Mouse (Mus musculus): ENCODE results near the gene Clcn3. TPM values are rescaled to one million over a fixed set of nuclear protein-coding genes. Genes with fewer than 3 reads are reported as not detected.

Clcn3 gene
- polyA plus RNA-seq, 1 experiment from 2014 or later = 37.5 TPM

GRCm38 (mm10) chr8:60869761-60870160 lies 113.3 kb downstream of the Clcn3 start:
- Histone ChIP-seq H3K9me3 (ENCODE audit: control insufficient read depth, low read length) (no peaks in the 10 kb centered on the region), H3K9ac (ENCODE audit: low read length) (no peak overlapping the region), H3K36me3 (ENCODE audit: control insufficient read depth, insufficient read depth, low read length) (no peaks in the 10 kb centered on the region), H3K4me2 (ENCODE audit: low read depth) (no peak overlapping the region), H3K27ac (ENCODE audit: low read depth, low read length) (no peak overlapping the region), H3K4me3 (ENCODE audit: low read depth, low read length) (no peak overlapping the region), H3K4me1 (ENCODE audit: control insufficient read depth, insufficient read depth, low read length) (no peaks in the 10 kb centered on the region), H3K27me3 (ENCODE audit: control insufficient read depth, insufficient read depth, low read length) (no peaks in the 10 kb centered on the region)
- WGBS = 85% methylated on average over 2 of the region's 2 CpGs
- ATAC-seq (ENCODE audit: insufficient read depth, low FRiP score, low TSS enrichment) (no peak), DNase-seq (ENCODE audit: low spot score) (no peak)

DNA sequence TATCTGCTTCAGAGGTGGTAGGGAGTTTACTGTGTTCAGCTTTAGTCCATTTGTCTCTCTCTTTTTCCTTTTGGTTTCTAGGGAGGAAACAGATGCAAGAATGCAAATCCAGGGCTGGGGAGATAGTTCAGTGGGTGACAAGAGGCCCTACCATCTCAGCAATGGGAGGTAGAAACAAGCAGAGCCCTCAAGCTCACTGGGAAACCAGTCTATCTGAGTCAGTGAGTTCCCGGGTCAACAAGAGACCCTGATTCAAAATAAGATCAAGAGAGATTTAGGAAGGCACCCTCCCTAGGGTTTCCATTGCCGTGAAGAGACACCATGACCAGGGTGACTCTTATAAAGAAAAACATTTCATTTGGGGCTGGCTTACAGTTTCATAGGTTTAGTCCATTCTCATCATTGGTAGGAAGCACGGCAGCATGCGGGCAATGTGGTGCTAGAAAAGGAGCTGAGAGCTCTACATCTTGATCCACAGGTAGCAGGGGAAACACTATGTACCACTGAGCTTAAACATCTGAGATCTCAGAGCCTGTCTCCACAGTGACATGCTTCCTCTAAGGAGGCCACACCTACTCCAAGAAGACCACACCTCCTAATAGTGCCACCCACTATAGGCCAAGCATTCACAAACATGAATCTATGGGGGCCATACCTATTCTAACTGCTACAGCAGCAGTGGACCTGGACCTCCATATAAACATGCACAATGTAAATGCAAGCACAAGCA lies 114.7 kb downstream of the Clcn3 start:
- Histone ChIP-seq H3K9ac (ENCODE audit: low read length) (no peak overlapping the region), H3K4me1 (ENCODE audit: control insufficient read depth, insufficient read depth, low read length) (no peaks in the 10 kb centered on the region), H3K4me3 (ENCODE audit: low read depth, low read length) (no peak overlapping the region), H3K4me2 (ENCODE audit: low read depth) (no peak overlapping the region), H3K27me3 (ENCODE audit: control insufficient read depth, insufficient read depth, low read length) (no peaks in the 10 kb centered on the region), H3K36me3 (ENCODE audit: control insufficient read depth, insufficient read depth, low read length) (no peaks in the 10 kb centered on the region), H3K27ac (ENCODE audit: low read depth, low read length) (no peak overlapping the region), H3K9me3 (ENCODE audit: control insufficient read depth, low read length) (no peaks in the 10 kb centered on the region)
- 95% methylated on average over 4 of the region's 4 CpGs for WGBS
- no peak for DNase-seq (ENCODE audit: low spot score)
- ATAC-seq (ENCODE audit: insufficient read depth, low FRiP score, low TSS enrichment) = no peak

- H3K4me2 ChIP-seq (ENCODE audit: low read depth) = no peak overlapping the region
- H3K36me3 ChIP-seq (ENCODE audit: control insufficient read depth, insufficient read depth, low read length) = no peaks in the 10 kb centered on the region
- no peak for DNase-seq (ENCODE audit: low spot score)
- 88% methylated on average over 4 of the region's 4 CpGs for WGBS
- no peaks in the 10 kb centered on the region for H3K9me3 ChIP-seq (ENCODE audit: control insufficient read depth, low read length)
- no peak overlapping the region for H3K27ac ChIP-seq (ENCODE audit: low read depth, low read length)
- ATAC-seq (ENCODE audit: insufficient read depth, low FRiP score, low TSS enrichment) = no peak
- no peaks in the 10 kb centered on the region for H3K27me3 ChIP-seq (ENCODE audit: control insufficient read depth, insufficient read depth, low read length)
- no peak overlapping the region for H3K4me3 ChIP-seq (ENCODE audit: low read depth, low read length)
- H3K4me1 ChIP-seq (ENCODE audit: control insufficient read depth, insufficient read depth, low read length) = no peaks in the 10 kb centered on the region
- no peak overlapping the region for H3K9ac ChIP-seq (ENCODE audit: low read length)
These were observed 115.5 kb downstream of the Clcn3 start for GRCm38 (mm10) chr8:60867468-60868115.

DNA sequence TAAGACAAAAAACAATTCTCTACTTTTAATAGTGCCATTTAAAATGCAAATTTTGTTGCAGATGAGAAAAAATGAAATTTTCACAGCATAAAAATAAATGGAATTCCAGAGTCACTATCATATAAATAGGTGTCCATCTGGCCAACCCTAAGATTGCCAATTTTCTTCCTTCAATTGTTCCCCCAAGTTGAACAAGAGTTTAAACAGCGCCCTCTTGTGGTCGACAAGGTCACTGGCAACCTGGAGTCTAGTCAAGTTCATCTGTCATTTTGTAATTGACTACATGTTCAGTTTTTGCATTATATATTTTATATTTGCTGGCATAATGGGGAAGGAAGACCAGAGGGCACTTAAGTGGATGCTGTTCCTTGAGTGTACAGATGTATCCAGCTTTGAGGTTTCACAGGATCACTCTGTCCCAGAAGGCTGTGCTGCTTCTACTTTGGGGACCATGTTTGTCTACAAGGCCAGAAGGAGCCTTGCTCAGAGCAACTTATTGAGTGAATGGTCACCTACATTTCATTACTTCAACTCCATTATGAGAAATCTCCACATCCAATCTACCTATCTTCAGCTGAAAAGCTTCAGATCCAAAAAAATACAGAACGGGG lies 117.5 kb downstream of the Clcn3 start:
- Histone ChIP-seq H3K4me2 (ENCODE audit: low read depth) (no peak overlapping the region), H3K4me1 (ENCODE audit: control insufficient read depth, insufficient read depth, low read length) (no peaks in the 10 kb centered on the region), H3K27ac (ENCODE audit: low read depth, low read length) (no peak overlapping the region), H3K9me3 (ENCODE audit: control insufficient read depth, low read length) (no peaks in the 10 kb centered on the region), H3K27me3 (ENCODE audit: control insufficient read depth, insufficient read depth, low read length) (no peaks in the 10 kb centered on the region), H3K9ac (ENCODE audit: low read length) (no peak overlapping the region), H3K36me3 (ENCODE audit: control insufficient read depth, insufficient read depth, low read length) (no peaks in the 10 kb centered on the region), H3K4me3 (ENCODE audit: low read depth, low read length) (no peak overlapping the region)
- ATAC-seq (ENCODE audit: insufficient read depth, low FRiP score, low TSS enrichment) (0 out of 2 replicates have a peak, but pooled peaks have one; percentile 48), DNase-seq (ENCODE audit: low spot score) (peak; percentile 54)
- 34% methylated on average over 3 of the region's 3 CpGs for WGBS

- DNase-seq (ENCODE audit: low spot score) = no peak
These were observed 118.2 kb downstream of the Clcn3 start for GRCm38 (mm10) chr8:60864875-60865274.

DNA sequence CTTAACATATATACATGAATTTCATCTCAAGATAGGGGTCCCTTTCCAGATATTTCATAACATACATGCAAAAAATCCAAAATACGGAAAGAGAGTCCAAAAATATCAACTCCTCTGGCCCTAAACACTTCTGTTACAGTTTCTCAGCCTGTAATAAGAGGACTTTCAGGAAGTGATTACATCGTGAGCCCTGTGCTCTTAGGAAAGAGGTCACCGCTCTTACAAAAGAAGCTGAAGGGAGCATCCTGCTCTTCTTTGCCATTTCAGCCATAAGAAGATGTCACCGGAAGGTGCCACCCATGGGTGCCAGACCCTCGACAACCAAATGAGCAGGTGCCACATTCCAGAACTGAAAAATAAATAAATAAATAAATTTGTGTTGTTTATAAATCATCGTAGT lies 121.3 kb downstream of the Clcn3 start:
- no peak for DNase-seq (ENCODE audit: low spot score)
- Histone ChIP-seq H3K4me2 (ENCODE audit: low read depth) (no peak overlapping the region), H3K27ac (ENCODE audit: low read depth, low read length) (no peak overlapping the region), H3K4me1 (ENCODE audit: control insufficient read depth, insufficient read depth, low read length) (no peaks in the 10 kb centered on the region), H3K36me3 (ENCODE audit: control insufficient read depth, insufficient read depth, low read length) (no peaks in the 10 kb centered on the region), H3K9ac (ENCODE audit: low read length) (no peak overlapping the region), H3K27me3 (ENCODE audit: control insufficient read depth, insufficient read depth, low read length) (no peaks in the 10 kb centered on the region), H3K9me3 (ENCODE audit: control insufficient read depth, low read length) (no peaks in the 10 kb centered on the region), H3K4me3 (ENCODE audit: low read depth, low read length) (no peak overlapping the region)
- ATAC-seq (ENCODE audit: insufficient read depth, low FRiP score, low TSS enrichment) = no peak
- WGBS = 89% methylated on average over 6 of the region's 6 CpGs

More at GRCm38 (mm10) chr8:60864875-60865274, 118.2 kb downstream of the Clcn3 start:
- Histone ChIP-seq H3K27ac (ENCODE audit: low read depth, low read length) (no peak overlapping the region), H3K4me1 (ENCODE audit: control insufficient read depth, insufficient read depth, low read length) (no peaks in the 10 kb centered on the region), H3K4me3 (ENCODE audit: low read depth, low read length) (no peak overlapping the region), H3K27me3 (ENCODE audit: control insufficient read depth, insufficient read depth, low read length) (no peaks in the 10 kb centered on the region), H3K36me3 (ENCODE audit: control insufficient read depth, insufficient read depth, low read length) (no peaks in the 10 kb centered on the region), H3K9me3 (ENCODE audit: control insufficient read depth, low read length) (no peaks in the 10 kb centered on the region), H3K4me2 (ENCODE audit: low read depth) (no peak overlapping the region), H3K9ac (ENCODE audit: low read length) (no peak overlapping the region)
- no peak for ATAC-seq (ENCODE audit: insufficient read depth, low FRiP score, low TSS enrichment)
- WGBS = 75% methylated on average over 6 of the region's 6 CpGs

DNA sequence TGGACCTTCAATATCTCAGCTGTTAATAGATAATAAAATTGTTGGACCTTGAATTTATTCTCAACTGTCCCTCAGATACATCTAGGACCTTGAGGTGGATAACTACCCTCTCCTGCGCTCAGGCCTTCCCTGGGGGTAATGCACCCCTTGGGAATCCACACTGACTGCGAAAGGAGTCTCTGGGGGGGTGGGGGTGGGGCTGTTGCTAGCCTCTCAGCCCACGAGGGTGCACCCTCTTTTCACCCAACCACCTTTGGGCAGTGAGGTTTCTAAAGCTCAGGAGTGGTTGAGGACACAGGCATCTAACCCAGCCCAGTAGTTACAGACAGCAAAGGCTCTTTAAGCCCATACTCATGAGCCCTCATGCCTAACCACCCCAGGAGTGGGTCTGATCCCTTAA lies 122.4 kb downstream of the Clcn3 start:
- no peaks in the 10 kb centered on the region for H3K4me1 ChIP-seq (ENCODE audit: control insufficient read depth, insufficient read depth, low read length)
- no peaks in the 10 kb centered on the region for H3K9me3 ChIP-seq (ENCODE audit: control insufficient read depth, low read length)
- no peaks in the 10 kb centered on the region for H3K27me3 ChIP-seq (ENCODE audit: control insufficient read depth, insufficient read depth, low read length)
- no peak overlapping the region for H3K4me2 ChIP-seq (ENCODE audit: low read depth)
- WGBS = 65% methylated on average over 3 of the region's 3 CpGs
- H3K36me3 ChIP-seq (ENCODE audit: control insufficient read depth, insufficient read depth, low read length) = no peaks in the 10 kb centered on the region
- DNase-seq (ENCODE audit: low spot score) = no peak
- no peak overlapping the region for H3K9ac ChIP-seq (ENCODE audit: low read length)
- H3K27ac ChIP-seq (ENCODE audit: low read depth, low read length) = no peak overlapping the region
- ATAC-seq (ENCODE audit: insufficient read depth, low FRiP score, low TSS enrichment) = no peak
- no peak overlapping the region for H3K4me3 ChIP-seq (ENCODE audit: low read depth, low read length)
